Mouse (Mus musculus): ENCODE results near the gene Shb. TPM values are rescaled to one million over a fixed set of nuclear protein-coding genes. Genes with fewer than 3 reads are reported as not detected.
A peak's percentile ranks its signal among the peaks of the same experiment; 100 is the strongest.

Shb gene
- total and polyA plus RNA-seq, 2 experiments, result 17.1 to 42.1 TPM

GRCm38 (mm10) chr4:45478178-45478577 lies 54.1 kb downstream of the Shb start:
- no peak for DNase-seq (ENCODE audit: extremely low read depth, low read depth, low spot score)
- 73% methylated on average over 7 of the region's 7 CpGs for WGBS
- H3K36me3 ChIP-seq (ENCODE audit: control insufficient read depth, insufficient read depth, low read length), result no peaks in the 10 kb centered on the region; the same call in 1 of the 2 replicates
- H3K4me3 ChIP-seq (ENCODE audit: insufficient read depth, low read depth, low read length), result no peak overlapping the region
- no peak for TF ChIP-seq POLR2A (IDR thresholded peaks at IDR 0.05; ENCODE audit: extremely low read depth, insufficient read depth, low read length)
- no peak for TF ChIP-seq CTCF (IDR thresholded peaks at IDR 0.05; ENCODE audit: low read depth, low read length)
- peaks cover 73% of the 10 kb centered on the region for H3K4me1 ChIP-seq (ENCODE audit: control insufficient read depth, insufficient read depth, low read length)
- no peak overlapping the region for H3K9ac ChIP-seq (ENCODE audit: low read depth, low read length)
- no peaks in the 10 kb centered on the region for H3K27me3 ChIP-seq (ENCODE audit: control insufficient read depth, insufficient read depth, low read length)
- no peak overlapping the region for H3K27ac ChIP-seq (replicated peaks; ENCODE audit: insufficient read depth, low read depth, low read length)
- H3K79me2 ChIP-seq (ENCODE audit: control insufficient read depth, insufficient read depth, low read length), result peaks cover 63% of the 10 kb centered on the region

GRCm38 (mm10) chr4:45477047-45477446 lies 55.2 kb downstream of the Shb start:
- no peak for TF ChIP-seq POLR2A (IDR thresholded peaks at IDR 0.05; ENCODE audit: extremely low read depth, insufficient read depth, low read length)
- TF ChIP-seq CTCF (IDR thresholded peaks at IDR 0.05; ENCODE audit: low read depth, low read length), result no peak
- Histone ChIP-seq H3K79me2 (ENCODE audit: control insufficient read depth, insufficient read depth, low read length) (peaks cover 58% of the 10 kb centered on the region), H3K4me1 (ENCODE audit: control insufficient read depth, insufficient read depth, low read length) (peaks cover 74% of the 10 kb centered on the region), H3K27ac (replicated peaks; ENCODE audit: insufficient read depth, low read depth, low read length) (no peak overlapping the region), H3K27me3 (ENCODE audit: control insufficient read depth, insufficient read depth, low read length) (no peaks in the 10 kb centered on the region), H3K36me3 (ENCODE audit: control insufficient read depth, insufficient read depth, low read length) (no peaks in the 10 kb centered on the region; the same call in 1 of the 2 replicates), H3K4me3 (ENCODE audit: insufficient read depth, low read depth, low read length) (no peak overlapping the region), H3K9ac (ENCODE audit: low read depth, low read length) (no peak overlapping the region)
- no peak for DNase-seq (ENCODE audit: extremely low read depth, low read depth, low spot score)
- WGBS, result 84% methylated on average over 3 of the region's 3 CpGs

- Histone ChIP-seq H3K4me3 (ENCODE audit: insufficient read depth, low read depth, low read length) (no peak overlapping the region), H3K36me3 (ENCODE audit: control insufficient read depth, insufficient read depth, low read length) (no peaks in the 10 kb centered on the region; the same call in 1 of the 2 replicates), H3K9ac (ENCODE audit: low read depth, low read length) (no peak overlapping the region), H3K27ac (replicated peaks; ENCODE audit: insufficient read depth, low read depth, low read length) (peak overlapping the region; percentile 20), H3K4me1 (ENCODE audit: control insufficient read depth, insufficient read depth, low read length) (peaks cover 67% of the 10 kb centered on the region), H3K27me3 (ENCODE audit: control insufficient read depth, insufficient read depth, low read length) (no peaks in the 10 kb centered on the region), H3K79me2 (ENCODE audit: control insufficient read depth, insufficient read depth, low read length) (peaks cover 50% of the 10 kb centered on the region; the same call in 1 of the 2 replicates)
- peak; percentile 88 for DNase-seq (ENCODE audit: extremely low read depth, low read depth, low spot score)
- TF ChIP-seq CTCF (IDR thresholded peaks at IDR 0.05; ENCODE audit: low read depth, low read length) (no peak), POLR2A (IDR thresholded peaks at IDR 0.05; ENCODE audit: extremely low read depth, insufficient read depth, low read length) (no peak)
- WGBS, result 13% methylated on average over 5 of the region's 5 CpGs
Observed at GRCm38 (mm10) chr4:45474832-45475231, 57.4 kb downstream of the Shb start.

GRCm38 (mm10) chr4:45474131-45474530 lies 58.1 kb downstream of the Shb start:
- 88% methylated on average over 4 of the region's 4 CpGs for WGBS
- Histone ChIP-seq H3K79me2 (ENCODE audit: control insufficient read depth, insufficient read depth, low read length) (peaks cover 43% of the 10 kb centered on the region; the same call in 1 of the 2 replicates), H3K4me1 (ENCODE audit: control insufficient read depth, insufficient read depth, low read length) (peaks cover 74% of the 10 kb centered on the region), H3K27me3 (ENCODE audit: control insufficient read depth, insufficient read depth, low read length) (no peaks in the 10 kb centered on the region), H3K9ac (ENCODE audit: low read depth, low read length) (no peak overlapping the region), H3K27ac (replicated peaks; ENCODE audit: insufficient read depth, low read depth, low read length) (peak overlapping the region; percentile 20), H3K36me3 (ENCODE audit: control insufficient read depth, insufficient read depth, low read length) (no peaks in the 10 kb centered on the region; the same call in 1 of the 2 replicates), H3K4me3 (ENCODE audit: insufficient read depth, low read depth, low read length) (no peak overlapping the region)
- no peak for TF ChIP-seq CTCF (IDR thresholded peaks at IDR 0.05; ENCODE audit: low read depth, low read length)
- no peak for TF ChIP-seq POLR2A (IDR thresholded peaks at IDR 0.05; ENCODE audit: extremely low read depth, insufficient read depth, low read length)
- DNase-seq (ENCODE audit: extremely low read depth, low read depth, low spot score), result no peak

- H3K27me3 ChIP-seq (ENCODE audit: control insufficient read depth, insufficient read depth, low read length), result no peaks in the 10 kb centered on the region
- H3K9ac ChIP-seq (ENCODE audit: low read depth, low read length), result 0 out of 2 replicates have a peak overlapping the region, but pooled peaks have one; percentile 13
- peak; percentile 79 for DNase-seq (ENCODE audit: extremely low read depth, low read depth, low spot score)
- H3K27ac ChIP-seq (replicated peaks; ENCODE audit: insufficient read depth, low read depth, low read length), result peak overlapping the region; percentile 46
- H3K4me1 ChIP-seq (ENCODE audit: control insufficient read depth, insufficient read depth, low read length), result peaks cover 69% of the 10 kb centered on the region
- H3K4me3 ChIP-seq (ENCODE audit: insufficient read depth, low read depth, low read length), result no peak overlapping the region
- WGBS, result 10% methylated on average over 11 of the region's 11 CpGs
- peaks cover 34% of the 10 kb centered on the region; the same call in 1 of the 2 replicates for H3K79me2 ChIP-seq (ENCODE audit: control insufficient read depth, insufficient read depth, low read length)
- no peak for TF ChIP-seq POLR2A (IDR thresholded peaks at IDR 0.05; ENCODE audit: extremely low read depth, insufficient read depth, low read length)
- TF ChIP-seq CTCF (IDR thresholded peaks at IDR 0.05; ENCODE audit: low read depth, low read length), result no peak
- H3K36me3 ChIP-seq (ENCODE audit: control insufficient read depth, insufficient read depth, low read length), result no peaks in the 10 kb centered on the region; the same call in 1 of the 2 replicates
Observed at GRCm38 (mm10) chr4:45473129-45473528, 59.1 kb downstream of the Shb start.

- Histone ChIP-seq H3K79me2 (ENCODE audit: control insufficient read depth, insufficient read depth, low read length) (peaks cover 33% of the 10 kb centered on the region; the same call in 1 of the 2 replicates), H3K4me3 (ENCODE audit: insufficient read depth, low read depth, low read length) (no peak overlapping the region), H3K36me3 (ENCODE audit: control insufficient read depth, insufficient read depth, low read length) (no peaks in the 10 kb centered on the region; the same call in 1 of the 2 replicates), H3K4me1 (ENCODE audit: control insufficient read depth, insufficient read depth, low read length) (peaks cover 73% of the 10 kb centered on the region), H3K27me3 (ENCODE audit: control insufficient read depth, insufficient read depth, low read length) (no peaks in the 10 kb centered on the region), H3K9ac (ENCODE audit: low read depth, low read length) (0 out of 2 replicates have a peak overlapping the region, but pooled peaks have one; percentile 0), H3K27ac (replicated peaks; ENCODE audit: insufficient read depth, low read depth, low read length) (peak overlapping the region; percentile 46)
- WGBS, result 56% methylated on average over 6 of the region's 6 CpGs
- TF ChIP-seq CTCF (IDR thresholded peaks at IDR 0.05; ENCODE audit: low read depth, low read length), result no peak
- TF ChIP-seq POLR2A (IDR thresholded peaks at IDR 0.05; ENCODE audit: extremely low read depth, insufficient read depth, low read length), result no peak
- no peak for DNase-seq (ENCODE audit: extremely low read depth, low read depth, low spot score)
Observed at GRCm38 (mm10) chr4:45472706-45473105, 59.6 kb downstream of the Shb start.

Data from liver, adult 2 months (tissue).